Mouse (Mus musculus) neural tube, embryonic 14.5 days (tissue): ENCODE measurements around the gene Lipt2. TPM values are rescaled to one million over a fixed set of nuclear protein-coding genes. Genes with fewer than 3 reads are reported as not detected.

Source experiments
- ATAC-seq: fragments of 200-750 bp; cut with Nextera tagmentation; 2 replicates; pipeline ENCODE4 v1.8.0; 2017; ENCODE audit warnings: low read depth, mild to moderate bottlenecking, moderate TSS enrichment, moderate library complexity
- H3K27ac ChIP-seq: fragments of 300-500 bp; sonication (generic); 2 replicates; pipeline ENCODE4 v1.5.1; 2014; ENCODE audit warnings: low read depth, mild to moderate bottlenecking, control low read depth, low read length, moderate library complexity, mixed read lengths
- H3K27me3 ChIP-seq: fragments of 300-500 bp; sonication (generic); 2 replicates; pipeline ENCODE4 v1.6.1; 2014; ENCODE audit warnings: low read length; ENCODE audit not compliant: control insufficient read depth, insufficient read depth
- H3K36me3 ChIP-seq: fragments of 300-500 bp; sonication (generic); 2 replicates; pipeline ENCODE4 v1.6.1; 2014; ENCODE audit warnings: low read length, mixed read lengths; ENCODE audit not compliant: control insufficient read depth, insufficient read depth
- H3K4me1 ChIP-seq: fragments of 300-500 bp; sonication (generic); 2 replicates; pipeline ENCODE4 v1.6.1; 2014; ENCODE audit warnings: low read length; ENCODE audit not compliant: control insufficient read depth, insufficient read depth
- H3K4me2 ChIP-seq: fragments of 300-500 bp; sonication (generic); 2 replicates; pipeline ENCODE4 v1.6.1; 2014; ENCODE audit warnings: mild to moderate bottlenecking, low read depth, low read length, control low read depth
- H3K4me3 ChIP-seq: fragments of 300-500 bp; sonication (generic); 2 replicates; pipeline ENCODE4 v1.5.1; 2014; ENCODE audit warnings: low read depth, low read length, control low read depth, mixed read lengths
- H3K9ac ChIP-seq: fragments of 300-500 bp; sonication (generic); replicated peaks from 2 replicates; pipeline ENCODE4 v1.6.1; 2014; ENCODE audit warnings: low read depth, mild to moderate bottlenecking, control low read depth, low read length, mixed read lengths
- H3K9me3 ChIP-seq: fragments of 300-500 bp; sonication (generic); 2 replicates; pipeline ENCODE4 v1.6.1; 2016; ENCODE audit warnings: low read length; ENCODE audit not compliant: control insufficient read depth
- WGBS: fragments of 180-500 bp; shearing (Covaris S2); extraction: QIAGEN DNeasy Blood & Tissue Kit; methylation state at CpG from one replicate; pipeline ENCODE4 v1.1.7; 2014; 5-methylcytosine and 5-hydroxymethylcytosine counted together
- polyA plus RNA-seq: library from polyadenylated mRNA; unstranded; fragments of >200 nt; fragmentation: Nextera tagmentation; extraction: Ambion mirVana; gene quantifications from 2 replicates; pipeline ENCODE4 v1.2.1, GENCODE M21; 2014

Lipt2 gene
- polyA plus RNA-seq, 1 experiment from 2014 or later = 17.6 TPM

DNA sequence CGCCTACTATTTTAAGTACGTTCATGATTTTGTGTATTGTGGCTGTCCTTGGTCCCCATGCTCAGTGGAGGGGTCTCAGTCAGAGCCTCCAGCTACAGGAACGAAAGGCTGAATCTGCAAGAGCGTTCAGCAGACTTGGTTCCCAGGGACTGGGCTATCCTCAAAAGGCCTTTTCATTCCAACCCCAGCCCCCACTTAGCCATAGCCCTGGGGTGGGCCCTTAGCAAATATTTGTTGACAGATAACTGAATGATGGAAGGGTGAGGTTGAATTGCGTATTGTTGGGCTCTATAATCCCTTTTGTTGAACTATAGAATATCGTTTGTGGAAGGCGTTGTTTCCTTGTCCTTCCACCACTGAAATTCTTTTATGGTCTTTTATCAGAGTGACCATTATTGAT is 32.6 kb upstream of the Lipt2 start:
- Histone ChIP-seq H3K4me2 (no peak overlapping the region), H3K9me3 (no peaks in the 10 kb centered on the region), H3K4me1 (0 out of 2 replicates have a peak, but pooled peaks cover 3% of the 10 kb centered on the region), H3K9ac (no peak overlapping the region), H3K27me3 (no peaks in the 10 kb centered on the region), H3K36me3 (no peaks in the 10 kb centered on the region), H3K4me3 (no peak overlapping the region), H3K27ac (no peak overlapping the region)
- 85% methylated on average over 7 of the region's 7 CpGs for WGBS
- no peak for ATAC-seq

DNA sequence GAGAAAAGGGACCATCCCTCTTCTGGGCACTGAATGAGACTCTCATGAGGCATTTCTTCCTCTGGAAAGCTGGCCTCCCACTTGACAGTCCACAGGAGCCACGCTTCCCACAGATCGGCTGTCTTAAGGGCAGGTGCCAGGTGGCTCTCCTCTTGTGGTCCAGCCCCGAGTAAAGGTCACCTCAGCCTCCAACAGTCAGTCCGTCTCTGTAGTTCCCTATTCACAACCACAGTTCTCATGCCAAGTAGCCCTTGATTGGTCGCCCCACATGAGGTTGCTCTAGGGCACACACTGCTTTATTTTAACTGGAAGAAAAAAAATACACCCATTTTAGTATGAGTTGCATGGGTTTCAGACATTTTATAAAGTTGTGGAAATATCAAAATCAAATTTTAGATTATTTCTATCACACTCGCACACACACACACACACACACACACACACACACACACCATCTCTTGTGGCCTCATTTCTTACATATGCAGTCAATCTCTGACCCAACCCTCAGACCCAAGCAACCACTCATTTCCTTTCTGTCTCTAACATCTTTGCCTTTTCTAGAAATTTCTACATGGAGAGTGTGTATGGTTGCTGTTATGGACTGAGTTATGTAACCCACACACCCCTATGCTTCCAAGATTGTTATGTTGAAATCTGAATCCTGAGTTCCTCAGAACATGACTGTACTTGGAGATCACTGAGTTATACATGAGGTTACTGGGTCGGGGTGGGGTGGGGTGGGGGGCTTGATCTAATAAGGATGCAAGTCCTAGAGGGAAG is 30.6 kb upstream of the Lipt2 start:
- 92% methylated on average over 7 of the region's 7 CpGs for WGBS
- H3K4me2 ChIP-seq = no peak overlapping the region

DNA sequence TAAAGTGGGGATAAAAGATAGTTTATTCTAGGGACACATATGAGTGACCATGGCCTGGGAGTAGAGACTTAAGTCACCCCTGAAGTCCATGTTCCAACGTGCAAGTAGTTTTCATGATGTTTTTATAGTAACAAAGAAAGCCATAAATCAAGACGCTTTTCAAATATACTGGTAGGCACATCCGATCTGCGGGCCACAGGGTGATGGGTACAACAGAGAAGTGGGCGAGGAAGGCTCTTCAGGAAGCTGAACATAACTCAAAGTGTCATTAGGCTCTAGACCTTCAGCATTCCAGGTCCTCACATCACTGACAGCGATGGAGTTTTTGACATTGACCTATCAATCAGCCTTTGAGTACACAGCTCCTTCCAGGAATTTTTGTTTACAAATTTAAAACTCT is 28.5 kb upstream of the Lipt2 start:
- ATAC-seq = no peak
- 23% methylated on average over 6 of the region's 6 CpGs for WGBS
- no peaks in the 10 kb centered on the region for H3K36me3 ChIP-seq
- H3K9ac ChIP-seq = no peak overlapping the region
- no peak overlapping the region for H3K4me2 ChIP-seq
- no peaks in the 10 kb centered on the region for H3K4me1 ChIP-seq
- H3K9me3 ChIP-seq = no peaks in the 10 kb centered on the region
- H3K27ac ChIP-seq = no peak overlapping the region
- H3K27me3 ChIP-seq = no peaks in the 10 kb centered on the region
- no peak overlapping the region for H3K4me3 ChIP-seq

More for the DNA sequence above, 30.6 kb upstream of the Lipt2 start:
- H3K36me3 ChIP-seq = no peaks in the 10 kb centered on the region
- H3K27ac ChIP-seq = no peak overlapping the region
- H3K4me3 ChIP-seq = no peak overlapping the region
- no peaks in the 10 kb centered on the region for H3K4me1 ChIP-seq
- no peak overlapping the region for H3K9ac ChIP-seq
- no peaks in the 10 kb centered on the region for H3K27me3 ChIP-seq
- no peak for ATAC-seq
- H3K9me3 ChIP-seq = no peaks in the 10 kb centered on the region

DNA sequence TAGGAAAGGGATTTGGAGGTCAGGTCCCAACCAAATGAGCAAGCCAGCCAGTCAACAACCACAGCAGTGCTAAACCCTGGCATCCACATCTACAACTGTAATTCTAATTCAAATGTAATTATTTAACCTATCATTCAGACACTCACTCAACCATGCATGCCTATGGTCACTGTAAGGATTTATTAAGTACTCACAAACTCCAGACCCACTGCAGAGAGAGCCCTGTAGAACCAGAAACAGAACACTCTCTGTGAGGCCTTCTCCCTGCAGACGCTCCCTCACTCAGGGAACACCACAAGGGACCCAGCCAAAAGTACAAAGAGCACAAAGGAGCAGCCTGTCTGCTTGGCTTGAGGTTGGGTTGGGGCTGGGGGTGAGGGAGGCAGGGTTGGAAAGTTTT is 26.7 kb upstream of the Lipt2 start:
- no peak overlapping the region for H3K4me2 ChIP-seq
- WGBS = 46% methylated on average over 1 of the region's 1 CpGs
- no peaks in the 10 kb centered on the region for H3K9me3 ChIP-seq
- no peak for ATAC-seq
- no peaks in the 10 kb centered on the region for H3K36me3 ChIP-seq
- H3K4me1 ChIP-seq = no peaks in the 10 kb centered on the region
- H3K27ac ChIP-seq = no peak overlapping the region
- H3K4me3 ChIP-seq = no peak overlapping the region
- no peaks in the 10 kb centered on the region for H3K27me3 ChIP-seq
- no peak overlapping the region for H3K9ac ChIP-seq

DNA sequence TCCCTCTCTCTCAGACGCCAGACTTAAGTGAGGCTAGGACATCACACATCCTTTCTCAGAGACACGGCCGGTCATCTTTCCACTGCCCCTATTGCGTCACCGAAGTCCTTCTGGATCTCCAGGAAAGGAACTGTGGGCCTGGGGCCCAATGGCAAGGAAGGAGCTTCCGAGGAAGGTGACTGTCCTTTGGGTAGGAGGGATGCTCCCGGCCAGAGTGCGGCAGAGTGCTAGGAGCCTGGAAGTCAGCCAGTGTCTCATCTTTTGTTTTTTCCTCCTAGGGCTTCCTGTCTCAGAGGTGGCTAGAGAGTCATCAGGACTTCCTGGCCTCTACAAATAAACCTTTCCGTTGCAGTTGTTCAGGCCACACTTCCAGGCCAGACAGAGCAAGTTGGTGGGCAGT is 22.0 kb upstream of the Lipt2 start:
- ATAC-seq = no peak
- Histone ChIP-seq H3K4me3 (no peak overlapping the region), H3K9me3 (no peaks in the 10 kb centered on the region), H3K4me1 (no peaks in the 10 kb centered on the region), H3K9ac (no peak overlapping the region), H3K36me3 (no peaks in the 10 kb centered on the region), H3K4me2 (no peak overlapping the region), H3K27me3 (no peaks in the 10 kb centered on the region), H3K27ac (no peak overlapping the region)
- WGBS = 85% methylated on average over 9 of the region's 9 CpGs

DNA sequence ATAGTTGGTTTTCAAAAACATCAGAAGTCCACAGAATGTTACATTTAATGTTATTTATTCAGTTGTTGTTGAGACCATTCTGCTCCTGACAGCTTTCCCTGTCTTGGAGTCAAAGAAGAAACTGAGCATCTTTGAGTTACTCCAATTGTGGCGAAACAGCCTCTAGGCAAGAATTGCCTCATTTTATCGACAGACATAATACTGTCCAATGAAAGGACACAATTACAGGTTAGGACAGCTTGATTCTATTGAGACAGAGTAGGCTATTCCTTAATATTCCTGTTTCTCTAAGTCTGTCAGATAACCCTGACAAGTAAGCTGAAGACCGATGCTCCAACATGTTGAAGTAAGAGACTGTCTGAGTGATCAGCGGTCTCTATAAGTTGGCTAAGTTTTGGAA is 21.0 kb upstream of the Lipt2 start:
- Histone ChIP-seq H3K9ac (no peak overlapping the region), H3K27ac (no peak overlapping the region), H3K4me2 (no peak overlapping the region), H3K36me3 (no peaks in the 10 kb centered on the region), H3K27me3 (no peaks in the 10 kb centered on the region), H3K9me3 (no peaks in the 10 kb centered on the region), H3K4me3 (no peak overlapping the region), H3K4me1 (no peaks in the 10 kb centered on the region)
- 94% methylated on average over 4 of the region's 4 CpGs for WGBS
- ATAC-seq = no peak

DNA sequence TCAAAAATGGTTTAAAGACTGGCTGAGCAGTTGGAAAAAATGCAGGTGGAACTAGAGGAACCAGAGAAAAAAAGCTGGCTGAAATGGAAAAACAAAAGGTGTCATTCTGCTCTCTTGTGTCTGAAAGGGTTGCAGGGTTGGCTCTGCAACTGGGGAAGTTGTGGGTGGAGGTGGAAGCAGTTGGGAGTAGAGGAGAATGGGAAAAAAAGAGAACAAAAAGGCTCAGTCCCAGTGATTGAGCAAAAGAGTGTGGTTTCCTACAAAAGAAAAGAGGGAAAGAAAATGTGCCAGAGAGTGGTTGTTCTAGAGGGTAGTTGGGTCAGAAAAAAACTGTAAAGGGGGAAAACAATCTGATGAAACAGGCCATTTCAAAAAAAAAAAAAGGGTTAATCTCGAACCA is 18.5 kb upstream of the Lipt2 start:
- no peak for ATAC-seq
- H3K9me3 ChIP-seq = no peaks in the 10 kb centered on the region
- 69% methylated on average over 1 of the region's 1 CpGs for WGBS

DNA sequence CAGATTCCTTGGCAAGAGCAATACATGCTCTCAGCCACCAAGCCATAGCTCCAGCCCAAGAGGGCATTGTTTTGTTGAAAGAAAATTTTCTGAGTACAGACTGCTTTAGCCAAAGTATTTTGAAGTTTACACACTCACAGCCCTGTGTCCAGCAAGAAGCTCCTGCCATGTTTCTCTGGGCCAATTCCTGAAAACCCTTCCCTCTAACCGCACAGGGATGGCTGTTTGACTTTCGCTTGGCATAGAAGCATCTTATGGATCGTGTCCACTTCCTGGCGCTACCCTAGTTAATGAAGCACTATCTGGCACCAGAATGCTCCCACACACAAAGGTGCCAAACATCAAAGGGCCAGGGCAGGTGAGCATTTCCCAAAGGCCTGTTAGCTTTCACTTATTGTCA is 10.5 kb upstream of the Lipt2 start:
- WGBS = 91% methylated on average over 4 of the region's 4 CpGs
- Histone ChIP-seq H3K9me3 (no peaks in the 10 kb centered on the region), H3K9ac (no peak overlapping the region), H3K4me3 (no peak overlapping the region), H3K4me2 (no peak overlapping the region), H3K36me3 (no peaks in the 10 kb centered on the region), H3K27ac (no peak overlapping the region), H3K27me3 (no peaks in the 10 kb centered on the region), H3K4me1 (no peaks in the 10 kb centered on the region)
- ATAC-seq = no peak

More for the DNA sequence above, 18.5 kb upstream of the Lipt2 start:
- Histone ChIP-seq H3K36me3 (no peaks in the 10 kb centered on the region), H3K4me1 (no peaks in the 10 kb centered on the region), H3K27me3 (no peaks in the 10 kb centered on the region), H3K4me3 (no peak overlapping the region), H3K27ac (no peak overlapping the region), H3K9ac (no peak overlapping the region), H3K4me2 (no peak overlapping the region)

DNA sequence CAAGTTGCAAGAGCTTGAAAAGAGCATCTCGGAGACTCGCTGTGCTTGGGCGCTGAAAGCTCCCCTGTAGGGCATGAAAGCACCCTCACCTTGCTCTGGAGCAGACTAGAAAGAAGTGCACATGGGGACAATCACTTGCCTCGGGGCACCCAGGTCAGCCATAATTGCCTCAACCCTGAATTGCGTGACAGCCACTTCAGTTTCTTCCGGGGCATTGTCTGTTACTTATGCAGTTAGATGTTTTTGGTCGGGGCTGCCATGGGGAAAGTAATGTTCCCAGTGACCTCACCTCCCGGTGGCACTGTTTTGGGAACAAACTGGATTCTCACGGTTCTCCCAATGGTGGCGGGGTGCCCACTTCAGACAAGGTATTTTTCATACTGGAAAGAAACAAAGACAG is 9.0 kb upstream of the Lipt2 start:
- no peak overlapping the region for H3K9ac ChIP-seq
- H3K4me1 ChIP-seq = no peaks in the 10 kb centered on the region
- WGBS = 49% methylated on average over 10 of the region's 10 CpGs
- no peak for ATAC-seq
- no peaks in the 10 kb centered on the region for H3K27me3 ChIP-seq
- no peak overlapping the region for H3K4me2 ChIP-seq
- H3K4me3 ChIP-seq = no peak overlapping the region
- no peak overlapping the region for H3K27ac ChIP-seq
- no peaks in the 10 kb centered on the region for H3K36me3 ChIP-seq
- H3K9me3 ChIP-seq = no peaks in the 10 kb centered on the region
